Mouse (Mus musculus): ENCODE data around the gene Thpo. TPM values are rescaled to one million over a fixed set of nuclear protein-coding genes. Genes with fewer than 3 reads are reported as not detected.

The Thpo gene
- polyA plus RNA-seq, 1 experiment = 0.09 TPM

DNA sequence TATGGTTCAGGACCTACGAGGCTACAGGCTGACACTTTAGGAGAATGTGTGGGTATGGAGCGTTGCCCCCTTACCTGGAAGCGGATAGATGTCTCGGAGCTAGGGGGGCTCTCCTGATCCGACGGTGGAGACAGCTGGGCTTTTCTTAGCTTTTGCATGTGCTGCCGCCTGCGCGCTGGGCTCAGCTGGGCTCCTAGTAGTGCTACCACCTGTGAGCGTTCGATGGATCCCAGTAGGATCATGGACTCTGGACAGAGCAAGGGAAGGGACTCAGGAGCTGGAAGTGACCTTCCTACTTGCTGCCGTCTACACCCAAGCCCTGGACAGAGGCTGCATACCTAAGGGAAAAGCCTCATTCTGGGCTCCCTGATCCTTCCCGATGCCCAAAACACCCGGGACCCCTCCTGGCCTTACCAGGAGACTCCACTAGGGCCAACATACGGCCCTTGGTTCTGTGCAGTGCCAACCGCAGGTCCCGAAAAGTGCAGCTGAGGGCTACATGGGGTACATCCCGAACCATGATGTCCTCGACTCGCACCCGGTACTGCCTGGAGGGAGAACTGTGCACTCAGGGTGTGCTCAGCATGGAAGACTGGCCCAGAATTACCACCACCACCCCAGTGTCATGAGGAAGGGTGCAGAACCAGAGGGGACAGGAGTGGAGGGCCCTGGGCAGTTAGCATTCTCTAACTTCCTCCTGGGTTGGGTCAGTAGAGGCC is 25.9 kb downstream of the Thpo start:
- DNase-seq (ENCODE audit: low read depth in 1 of 2, low spot score in 2 of 2) = no peak
- TF ChIP-seq POLR2A (IDR thresholded peaks at IDR 0.05; ENCODE audit: low read depth, low read length) (no peak), CTCF (IDR thresholded peaks at IDR 0.05; ENCODE audit: extremely low read depth, insufficient read depth, insufficient read length, insufficient replicate concordance) (no peak)
- Histone ChIP-seq H3K27ac (ENCODE audit: insufficient read depth, low read length) (no peak overlapping the region), H3K27me3 (ENCODE audit: control insufficient read depth, insufficient read depth, low read length) (no peaks in the 10 kb centered on the region), H3K4me1 (ENCODE audit: control insufficient read depth, insufficient read depth, insufficient read length) (no peaks in the 10 kb centered on the region), H3K4me3 (ENCODE audit: extremely low read depth, insufficient read depth, insufficient read length) (no peak overlapping the region), H3K36me3 (ENCODE audit: control insufficient read depth, insufficient read depth, low read length) (no peaks in the 10 kb centered on the region)
- 94% methylated on average over 21 of the region's 21 CpGs for WGBS

DNA sequence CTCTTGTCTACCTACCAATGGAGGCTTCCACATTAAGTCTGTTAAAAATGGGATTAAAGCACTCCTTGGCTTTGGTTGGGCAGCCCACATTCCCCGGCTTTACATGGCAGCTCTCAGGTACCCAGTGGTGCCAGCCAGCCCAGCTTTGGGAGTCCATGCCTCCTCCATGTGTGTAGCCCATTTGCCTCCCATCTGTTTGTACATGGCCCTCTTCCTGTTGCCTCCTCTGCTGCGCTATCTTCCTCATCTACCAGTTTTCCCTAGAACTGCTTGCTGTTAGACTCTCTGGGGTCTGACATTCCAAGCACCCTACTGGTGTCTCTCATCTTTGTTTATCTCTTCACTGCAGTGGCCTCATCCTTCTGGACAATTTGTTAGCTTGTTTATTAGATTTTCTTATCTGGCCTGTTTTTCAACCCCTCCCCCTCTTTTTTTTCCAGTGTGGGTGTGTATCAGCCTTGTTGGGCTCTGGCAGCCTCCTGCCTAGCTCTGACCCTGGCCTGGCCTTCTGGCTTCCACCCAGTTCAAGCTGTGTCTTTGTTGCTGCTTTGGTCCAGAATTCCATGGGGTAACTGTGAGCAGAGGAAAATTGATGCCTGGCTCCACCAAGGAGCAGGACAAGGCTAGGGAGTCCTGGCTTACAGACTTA is 27.8 kb downstream of the Thpo start:
- no peak for DNase-seq (ENCODE audit: low read depth in 1 of 2, low spot score in 2 of 2)
- no peaks in the 10 kb centered on the region for H3K36me3 ChIP-seq (ENCODE audit: control insufficient read depth, insufficient read depth, low read length)
- no peak for TF ChIP-seq POLR2A (IDR thresholded peaks at IDR 0.05; ENCODE audit: low read depth, low read length)
- no peak for TF ChIP-seq CTCF (IDR thresholded peaks at IDR 0.05; ENCODE audit: extremely low read depth, insufficient read depth, insufficient read length, insufficient replicate concordance)
- 0 out of 2 replicates have a peak, but pooled peaks cover 4% of the 10 kb centered on the region for H3K4me1 ChIP-seq (ENCODE audit: control insufficient read depth, insufficient read depth, insufficient read length)
- WGBS = 94% methylated on average over 2 of the region's 2 CpGs
- no peak overlapping the region for H3K4me3 ChIP-seq (ENCODE audit: extremely low read depth, insufficient read depth, insufficient read length)
- no peak overlapping the region for H3K27ac ChIP-seq (ENCODE audit: insufficient read depth, low read length)
- no peaks in the 10 kb centered on the region for H3K27me3 ChIP-seq (ENCODE audit: control insufficient read depth, insufficient read depth, low read length)

DNA sequence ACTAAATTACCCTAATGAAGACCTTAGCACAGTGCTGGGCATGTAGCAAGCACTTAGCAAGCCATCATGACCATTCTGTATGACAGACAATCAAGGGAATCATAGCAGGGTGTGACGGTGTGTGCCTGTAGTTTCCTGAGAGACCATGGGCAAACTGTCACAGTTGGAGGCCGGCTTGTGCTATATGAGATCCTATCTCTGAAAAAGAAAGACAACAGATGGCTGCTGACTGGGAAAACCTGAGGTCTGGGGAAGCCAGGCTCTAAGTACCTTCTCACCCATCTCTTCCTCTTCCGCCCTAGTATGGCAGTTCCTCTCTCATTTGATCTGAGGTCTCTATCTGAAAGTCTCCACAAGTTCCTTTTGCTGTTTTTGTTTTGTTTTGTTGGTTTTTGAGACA is 28.5 kb downstream of the Thpo start:
- TF ChIP-seq POLR2A (IDR thresholded peaks at IDR 0.05; ENCODE audit: low read depth, low read length) (no peak), CTCF (IDR thresholded peaks at IDR 0.05; ENCODE audit: extremely low read depth, insufficient read depth, insufficient read length, insufficient replicate concordance) (no peak)
- 0 out of 2 replicates have a peak, but pooled peaks cover 4% of the 10 kb centered on the region for H3K4me1 ChIP-seq (ENCODE audit: control insufficient read depth, insufficient read depth, insufficient read length)
- WGBS = 54% methylated on average over 3 of the region's 3 CpGs
- H3K27ac ChIP-seq (ENCODE audit: insufficient read depth, low read length) = no peak overlapping the region
- no peaks in the 10 kb centered on the region for H3K36me3 ChIP-seq (ENCODE audit: control insufficient read depth, insufficient read depth, low read length)
- no peak overlapping the region for H3K4me3 ChIP-seq (ENCODE audit: extremely low read depth, insufficient read depth, insufficient read length)
- no peak for DNase-seq (ENCODE audit: low read depth in 1 of 2, low spot score in 2 of 2)
- no peaks in the 10 kb centered on the region for H3K27me3 ChIP-seq (ENCODE audit: control insufficient read depth, insufficient read depth, low read length)

DNA sequence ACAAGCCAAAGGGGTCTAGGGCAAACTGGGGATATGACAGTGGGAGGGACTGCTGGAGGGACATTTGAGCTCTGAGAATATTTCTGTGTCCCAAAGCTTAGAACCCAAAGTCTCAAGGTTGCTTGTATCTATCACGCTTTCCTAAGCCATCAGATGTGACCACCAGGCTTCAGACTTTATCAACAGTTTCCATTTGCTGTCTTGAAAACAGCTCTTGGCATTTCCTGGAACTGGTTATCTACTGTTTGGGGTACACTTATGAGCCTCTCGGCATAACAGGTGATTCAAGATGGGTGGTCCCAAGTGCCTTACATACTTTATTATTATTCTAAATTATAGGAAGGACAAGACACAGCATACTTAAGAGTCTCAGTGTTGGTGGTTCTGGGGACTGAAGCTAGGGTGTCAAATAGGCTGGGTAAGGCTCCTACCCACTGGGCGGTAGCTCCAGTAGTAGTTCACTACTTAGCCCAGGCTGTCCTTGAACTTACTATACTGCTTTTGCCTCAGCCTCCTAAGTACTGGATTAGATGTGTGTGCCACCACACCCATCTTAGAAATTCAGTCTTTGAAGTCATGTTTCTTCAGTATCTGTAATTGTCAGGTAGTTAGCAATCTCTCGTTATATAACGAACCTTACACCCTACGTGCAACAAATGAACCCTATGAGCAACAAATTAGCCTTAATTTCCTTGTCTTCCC is 30.5 kb downstream of the Thpo start:
- Histone ChIP-seq H3K36me3 (ENCODE audit: control insufficient read depth, insufficient read depth, low read length) (no peaks in the 10 kb centered on the region), H3K27ac (ENCODE audit: insufficient read depth, low read length) (no peak overlapping the region), H3K4me3 (ENCODE audit: extremely low read depth, insufficient read depth, insufficient read length) (no peak overlapping the region), H3K27me3 (ENCODE audit: control insufficient read depth, insufficient read depth, low read length) (no peaks in the 10 kb centered on the region), H3K4me1 (ENCODE audit: control insufficient read depth, insufficient read depth, insufficient read length) (0 out of 2 replicates have a peak, but pooled peaks cover 4% of the 10 kb centered on the region)
- DNase-seq (ENCODE audit: low read depth in 1 of 2, low spot score in 2 of 2) = no peak
- 81% methylated on average over 6 of the region's 6 CpGs for WGBS
- no peak for TF ChIP-seq CTCF (IDR thresholded peaks at IDR 0.05; ENCODE audit: extremely low read depth, insufficient read depth, insufficient read length, insufficient replicate concordance)
- no peak for TF ChIP-seq POLR2A (IDR thresholded peaks at IDR 0.05; ENCODE audit: low read depth, low read length)

DNA sequence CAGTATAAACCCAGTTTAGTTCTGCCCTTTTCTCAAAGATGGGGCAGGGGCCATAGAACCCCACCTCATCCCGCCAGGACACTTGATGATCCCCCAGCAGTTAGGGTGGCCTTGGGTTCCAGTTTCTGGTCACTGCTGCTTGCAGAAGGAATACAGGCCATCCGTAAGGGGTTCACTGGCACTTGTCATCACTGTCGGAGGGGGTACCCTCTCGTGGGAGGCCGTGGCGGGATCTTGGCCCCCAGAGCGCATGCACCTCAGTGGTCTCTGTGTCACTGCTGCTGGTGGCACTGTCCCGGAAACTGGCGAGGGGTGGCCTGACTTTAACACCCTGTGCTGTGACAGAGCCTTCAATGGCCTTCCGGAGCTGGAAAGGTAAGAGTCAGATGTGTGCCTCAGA is 31.2 kb downstream of the Thpo start:
- no peak overlapping the region for H3K27ac ChIP-seq (ENCODE audit: insufficient read depth, low read length)
- 94% methylated on average over 10 of the region's 10 CpGs for WGBS

DNA sequence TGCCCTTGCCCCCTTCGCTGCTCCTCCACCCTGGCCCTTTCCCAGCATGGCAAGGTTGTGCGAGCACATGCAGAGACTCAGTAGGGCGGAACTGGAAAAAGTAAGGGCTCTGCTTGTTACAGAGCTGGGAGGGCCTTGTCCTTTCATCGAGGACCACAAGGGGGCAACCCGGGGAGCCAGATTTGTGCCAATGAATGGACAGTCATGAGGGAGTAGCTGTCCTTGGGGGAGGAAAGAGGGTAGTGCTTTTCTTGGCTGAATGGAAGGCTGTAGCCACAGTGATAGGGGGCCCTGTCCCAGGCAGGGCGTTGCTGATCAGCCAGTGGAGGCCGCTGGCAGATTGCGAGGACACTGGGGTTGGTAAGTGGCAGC is 31.8 kb downstream of the Thpo start:
- 29% methylated on average over 8 of the region's 8 CpGs for WGBS
- Histone ChIP-seq H3K27me3 (ENCODE audit: control insufficient read depth, insufficient read depth, low read length) (no peaks in the 10 kb centered on the region), H3K4me3 (ENCODE audit: extremely low read depth, insufficient read depth, insufficient read length) (no peak overlapping the region), H3K4me1 (ENCODE audit: control insufficient read depth, insufficient read depth, insufficient read length) (0 out of 2 replicates have a peak, but pooled peaks cover 4% of the 10 kb centered on the region), H3K36me3 (ENCODE audit: control insufficient read depth, insufficient read depth, low read length) (no peaks in the 10 kb centered on the region), H3K27ac (ENCODE audit: insufficient read depth, low read length) (no peak overlapping the region)
- no peak for TF ChIP-seq POLR2A (IDR thresholded peaks at IDR 0.05; ENCODE audit: low read depth, low read length)
- TF ChIP-seq CTCF (IDR thresholded peaks at IDR 0.05; ENCODE audit: extremely low read depth, insufficient read depth, insufficient read length, insufficient replicate concordance) = peak; percentile 53; the same call in 1 of the 2 replicates
- DNase-seq (ENCODE audit: low read depth in 1 of 2, low spot score in 2 of 2) = peak in 1 of 2 experiments; percentile 45

More for the DNA sequence above, 31.2 kb downstream of the Thpo start:
- Histone ChIP-seq H3K27me3 (ENCODE audit: control insufficient read depth, insufficient read depth, low read length) (no peaks in the 10 kb centered on the region), H3K4me3 (ENCODE audit: extremely low read depth, insufficient read depth, insufficient read length) (no peak overlapping the region), H3K36me3 (ENCODE audit: control insufficient read depth, insufficient read depth, low read length) (no peaks in the 10 kb centered on the region), H3K4me1 (ENCODE audit: control insufficient read depth, insufficient read depth, insufficient read length) (0 out of 2 replicates have a peak, but pooled peaks cover 4% of the 10 kb centered on the region)
- DNase-seq (ENCODE audit: low read depth in 1 of 2, low spot score in 2 of 2) = no peak
- TF ChIP-seq POLR2A (IDR thresholded peaks at IDR 0.05; ENCODE audit: low read depth, low read length) = no peak
- TF ChIP-seq CTCF (IDR thresholded peaks at IDR 0.05; ENCODE audit: extremely low read depth, insufficient read depth, insufficient read length, insufficient replicate concordance) = no peak

All from spleen, adult 2 months (tissue).